Mouse (Mus musculus) stomach, postnatal 0 days (tissue): ENCODE measurements around the gene Chd4.

Experiments used
- CTCF ChIP-seq: IDR thresholded peaks from 2 replicates; pipeline ENCODE4 v1.5.1; 2016; ENCODE audit warnings: antibody characterized with exemption, low read depth, mild to moderate bottlenecking, moderate library complexity
- EP300 ChIP-seq: optimal IDR thresholded peaks from 2 replicates; pipeline ENCODE3; 2016; ENCODE audit warnings: antibody characterized with exemption

GRCm38 (mm10) chr6:125094843-125095242, 938 bp upstream of the Chd4 start:
- TF ChIP-seq EP300 (no peak), CTCF (no peak)
